Mouse (Mus musculus) spleen, postnatal 14 days (tissue): ENCODE data around the gene Dmp1.

Experiments
- DNase-seq, 2 experiments: peaks; one replicate each; pipeline ENCODE4 v3.0.0; 2021 to 2022; ENCODE audit warnings: low spot score in 2 of 2

Gene Dmp1

DNA sequence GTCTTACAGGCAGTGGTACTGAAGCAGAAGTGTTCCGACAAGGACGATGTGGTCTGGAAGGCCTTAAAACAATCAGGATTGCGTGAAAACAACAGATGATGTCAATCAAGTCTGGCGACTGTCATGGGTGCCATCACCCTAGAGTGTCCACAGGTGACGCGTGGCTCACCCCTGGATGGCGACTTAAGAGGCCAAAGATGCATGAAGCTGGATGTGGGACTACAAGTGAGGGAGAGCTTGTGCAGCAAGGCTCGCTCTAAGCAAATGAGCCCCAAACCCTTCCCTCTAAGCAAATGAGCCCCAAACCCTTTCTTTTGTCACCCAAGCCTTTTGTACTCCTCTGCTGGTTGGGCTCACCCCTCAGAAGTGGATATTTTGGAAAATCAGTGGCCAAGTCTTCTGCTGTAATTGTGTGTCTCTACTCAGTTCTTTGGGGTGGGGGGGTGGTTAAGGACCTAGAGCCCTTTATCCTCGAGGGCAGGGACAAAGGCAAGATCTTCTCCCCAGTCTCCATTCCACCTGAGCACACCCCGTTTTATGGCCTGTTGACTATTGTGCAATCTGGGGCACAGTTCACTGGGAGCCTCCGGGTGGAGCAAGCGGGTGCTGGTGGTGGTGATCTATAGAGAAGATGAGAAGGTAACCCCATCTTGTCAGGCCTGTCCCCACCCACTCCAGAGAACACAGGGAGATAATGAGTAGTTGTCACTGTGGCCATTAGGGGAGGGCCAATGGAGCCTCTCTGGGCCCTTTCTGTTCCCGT is 60.8 kb downstream of the Dmp1 start:
- no peak for DNase-seq
